Mouse (Mus musculus) CH12.LX (cell line): Measurements from ENCODE around the gene Zbtb37. TPM values are rescaled to one million over a fixed set of nuclear protein-coding genes. Genes with fewer than 3 reads are reported as not detected.

Experiments
- DNase-seq: peaks from one replicate; pipeline ENCODE4 v3.0.0-alpha.2; 2013; ENCODE audit errors: extremely low read depth
- H3K27ac ChIP-seq: 2 replicates; pipeline ENCODE4 v1.5.1; 2012; ENCODE audit warnings: low read depth, mild to moderate bottlenecking, control low read depth, moderate library complexity; ENCODE audit not compliant: insufficient read depth
- H3K27me3 ChIP-seq: replicated peaks from 2 replicates; pipeline ENCODE3; 2012; ENCODE audit warnings: inconsistent platforms
- H3K36me3 ChIP-seq, 2 experiments: replicated peaks in 1 of 2; 2 replicates each; pipeline versions ENCODE3 to v1.6.1; 2012; ENCODE audit warnings: inconsistent platforms in 1 of 2, low read length in 1 of 2, mild to moderate bottlenecking in 1 of 2, mixed read lengths in 1 of 2, moderate library complexity in 1 of 2; ENCODE audit not compliant: control insufficient read depth in 1 of 2, insufficient read depth in 1 of 2
- H3K4me1 ChIP-seq, 2 experiments: 2 replicates each; pipeline ENCODE4 v1.6.1; 2012; ENCODE audit warnings: inconsistent platforms in 1 of 2, moderate library complexity in 1 of 2; ENCODE audit not compliant: insufficient read depth in 2 of 2, control insufficient read depth in 1 of 2
- H3K4me2 ChIP-seq: 2 replicates; pipeline ENCODE4 v1.6.1; 2012; ENCODE audit warnings: low read depth, mild to moderate bottlenecking, control low read depth; ENCODE audit not compliant: poor library complexity, insufficient read depth, severe bottlenecking
- H3K4me3 ChIP-seq, 3 experiments: fragments of 150-350 bp in 1 of 3; sonication (generic) in 1 of 3; replicated peaks in 1 of 3; 2 replicates each; pipeline versions ENCODE3 to v1.5.1; 2011 to 2012; ENCODE audit warnings: low read depth in 2 of 3, low read length in 2 of 3, mild to moderate bottlenecking in 2 of 3, moderate library complexity in 2 of 3, control low read depth in 1 of 3, improper control_type of control experiment in 1 of 3, inconsistent platforms in 1 of 3, mixed read lengths in 1 of 3; ENCODE audit not compliant: poor library complexity in 1 of 3
- H3K79me2 ChIP-seq: replicated peaks from 2 replicates; pipeline ENCODE4 v1.6.1; 2012; ENCODE audit warnings: mild to moderate bottlenecking, moderate library complexity; ENCODE audit not compliant: control insufficient read depth, poor library complexity, insufficient read depth, severe bottlenecking; ENCODE audit errors: extremely low read depth
- H3K9ac ChIP-seq: 2 replicates; pipeline ENCODE4 v1.6.1; 2012; ENCODE audit warnings: low read depth, mild to moderate bottlenecking, control low read depth, moderate library complexity; ENCODE audit not compliant: insufficient read depth
- H3K9me3 ChIP-seq: replicated peaks from 2 replicates; pipeline ENCODE3; 2012; ENCODE audit warnings: low read length, inconsistent platforms, mixed read lengths
- BHLHE40 ChIP-seq: IDR thresholded peaks from 2 replicates; pipeline ENCODE4 v1.6.1; 2011; ENCODE audit warnings: mild to moderate bottlenecking, low read depth, low read length, improper control_type of control experiment
- CHD1 ChIP-seq: IDR thresholded peaks from 2 replicates; pipeline ENCODE4 v1.6.1; 2012; ENCODE audit warnings: low read depth, low read length, improper control_type of control experiment, inconsistent platforms
- CHD2 ChIP-seq: IDR thresholded peaks from 2 replicates; pipeline ENCODE4 v1.6.1; 2011; ENCODE audit warnings: low read length, improper control_type of control experiment
- ELF1 ChIP-seq: IDR thresholded peaks from 2 replicates; pipeline ENCODE4 v1.6.1; 2014; ENCODE audit warnings: low read depth, mild to moderate bottlenecking, inconsistent platforms, low read length, improper control_type of control experiment
- EP300 ChIP-seq: IDR thresholded peaks from 2 replicates; pipeline ENCODE4 v1.6.1; 2011; ENCODE audit warnings: low read length, improper control_type of control experiment
- ETS1 ChIP-seq: conservative IDR thresholded peaks from 2 replicates; pipeline ENCODE4 v1.6.1; 2012; ENCODE audit warnings: low read depth, mild to moderate bottlenecking, inconsistent platforms, low read length, improper control_type of control experiment, moderate library complexity
- GABPA ChIP-seq: IDR thresholded peaks from 2 replicates; pipeline ENCODE4 v1.6.1; 2012; ENCODE audit warnings: low read depth, low read length, improper control_type of control experiment, inconsistent platforms; ENCODE audit not compliant: insufficient replicate concordance
- HCFC1 ChIP-seq: IDR thresholded peaks from 2 replicates; pipeline ENCODE4 v1.6.1; 2012; ENCODE audit warnings: low read depth, mild to moderate bottlenecking, inconsistent platforms, low read length, improper control_type of control experiment
- IRF4 ChIP-seq: IDR thresholded peaks from 2 replicates; pipeline ENCODE4 v1.6.1; 2014; ENCODE audit warnings: low read depth, mild to moderate bottlenecking, inconsistent platforms, low read length, improper control_type of control experiment
- JUN ChIP-seq: IDR thresholded peaks from 2 replicates; pipeline ENCODE4 v1.6.1; 2011; ENCODE audit warnings: low read depth, mild to moderate bottlenecking, low read length, improper control_type of control experiment, moderate library complexity; ENCODE audit not compliant: insufficient read depth
- JUND ChIP-seq: conservative IDR thresholded peaks from 2 replicates; pipeline ENCODE4 v1.6.1; 2011; ENCODE audit warnings: low read depth, low read length, improper control_type of control experiment
- KAT2A ChIP-seq: IDR thresholded peaks from 2 replicates; pipeline ENCODE4 v1.6.1; 2012; ENCODE audit warnings: low read length, improper control_type of control experiment, inconsistent platforms; ENCODE audit not compliant: insufficient replicate concordance
- MAX ChIP-seq: IDR thresholded peaks from 2 replicates; pipeline ENCODE4 v1.6.1; 2011; ENCODE audit warnings: low read length, improper control_type of control experiment
- MAZ ChIP-seq: IDR thresholded peaks from 2 replicates; pipeline ENCODE4 v1.6.1; 2012; ENCODE audit warnings: low read depth, mild to moderate bottlenecking, inconsistent platforms, low read length, improper control_type of control experiment, moderate library complexity
- MEF2A ChIP-seq: IDR thresholded peaks from 2 replicates; pipeline ENCODE4 v1.6.1; 2014; ENCODE audit warnings: low read depth, mild to moderate bottlenecking, inconsistent platforms, low read length, improper control_type of control experiment, borderline replicate concordance
- NELFE ChIP-seq: IDR thresholded peaks from 2 replicates; pipeline ENCODE4 v1.6.1; 2011; ENCODE audit warnings: low read depth, low read length, improper control_type of control experiment
- NRF1 ChIP-seq: IDR thresholded peaks from 2 replicates; pipeline ENCODE4 v1.6.1; 2014; ENCODE audit warnings: low read depth, mild to moderate bottlenecking, inconsistent platforms, low read length, improper control_type of control experiment, moderate library complexity
- POLR2A ChIP-seq: IDR thresholded peaks from 2 replicates; pipeline ENCODE4 v1.6.1; 2011; ENCODE audit warnings: low read depth, mild to moderate bottlenecking, improper control_type of control experiment, low read length
- POLR2AphosphoS2 ChIP-seq: IDR thresholded peaks from 2 replicates; pipeline ENCODE4 v1.6.1; 2011; ENCODE audit warnings: low read depth, low read length, improper control_type of control experiment
- RAD21 ChIP-seq: IDR thresholded peaks from 2 replicates; pipeline ENCODE4 v1.6.1; 2011; ENCODE audit warnings: low read depth, mild to moderate bottlenecking, low read length, improper control_type of control experiment, moderate library complexity
- RCOR1 ChIP-seq: conservative IDR thresholded peaks from 2 replicates; pipeline ENCODE4 v1.6.1; 2012; ENCODE audit warnings: low read depth, mild to moderate bottlenecking, inconsistent platforms, low read length, improper control_type of control experiment
- SIN3A ChIP-seq: IDR thresholded peaks from 2 replicates; pipeline ENCODE4 v1.6.1; 2012; ENCODE audit warnings: low read length, improper control_type of control experiment, inconsistent platforms
- SMC3 ChIP-seq: IDR thresholded peaks from 2 replicates; pipeline ENCODE4 v1.6.1; 2011; ENCODE audit warnings: low read depth, low read length, improper control_type of control experiment
- TBP ChIP-seq: conservative IDR thresholded peaks from 2 replicates; pipeline ENCODE4 v1.6.1; 2011; ENCODE audit warnings: low read depth, low read length, improper control_type of control experiment
- UBTF ChIP-seq: IDR thresholded peaks from 2 replicates; pipeline ENCODE4 v1.6.1; 2012; ENCODE audit warnings: low read depth, mild to moderate bottlenecking, inconsistent platforms, low read length, improper control_type of control experiment, moderate library complexity
- USF1 ChIP-seq: IDR thresholded peaks from 2 replicates; pipeline ENCODE4 v1.6.1; 2014; ENCODE audit warnings: low read depth, mild to moderate bottlenecking, inconsistent platforms, low read length, improper control_type of control experiment
- USF2 ChIP-seq: conservative IDR thresholded peaks from 2 replicates; pipeline ENCODE4 v1.6.1; 2011; ENCODE audit warnings: low read depth, low read length, improper control_type of control experiment
- ZNF384 ChIP-seq: IDR thresholded peaks from 2 replicates; pipeline ENCODE4 v1.6.1; 2012; ENCODE audit warnings: low read depth, low read length, improper control_type of control experiment, inconsistent platforms
- dilution Hi-C: fragments of 300-500 bp; cut with MboI; formaldehyde crosslinking; loops from 2 replicates; pipeline ENCODE4 v1.14.3; 2020; ENCODE audit warnings: low sequenced_read_pairs; ENCODE audit not compliant: extremely low pct_unique_long_range_greater_than_20kb, extremely low pct_ligation_motif_present
- in situ Hi-C: fragments of 300-500 bp; cut with MboI; formaldehyde crosslinking; loops from 3 replicates; pipeline ENCODE4 v1.14.3; 2019; ENCODE audit warnings: low sequenced_read_pairs, low pct_ligation_motif_present, low pct_unique_long_range_greater_than_20kb, mixed read lengths
- polyA plus RNA-seq: library from polyadenylated mRNA; unstranded; fragments of >175 nt; gene quantifications from 2 replicates; pipeline ENCODE4 v1.2.1, GENCODE M21; 2012; ENCODE audit warnings: low read depth; ENCODE audit not compliant: insufficient read length
- total RNA-seq, 2 experiments: library from RNA; depleted of rRNA; stranded (reverse); fragments of 300-350 nt in 1 of 2; fragments of >200 nt in 1 of 2; gene quantifications; 2 replicates each; pipeline ENCODE4 v1.2.3; 2012 to 2014

Gene Zbtb37
- total and polyA plus RNA-seq, 3 experiments, result 4.5 to 4.8 (median 4.7) TPM

DNA sequence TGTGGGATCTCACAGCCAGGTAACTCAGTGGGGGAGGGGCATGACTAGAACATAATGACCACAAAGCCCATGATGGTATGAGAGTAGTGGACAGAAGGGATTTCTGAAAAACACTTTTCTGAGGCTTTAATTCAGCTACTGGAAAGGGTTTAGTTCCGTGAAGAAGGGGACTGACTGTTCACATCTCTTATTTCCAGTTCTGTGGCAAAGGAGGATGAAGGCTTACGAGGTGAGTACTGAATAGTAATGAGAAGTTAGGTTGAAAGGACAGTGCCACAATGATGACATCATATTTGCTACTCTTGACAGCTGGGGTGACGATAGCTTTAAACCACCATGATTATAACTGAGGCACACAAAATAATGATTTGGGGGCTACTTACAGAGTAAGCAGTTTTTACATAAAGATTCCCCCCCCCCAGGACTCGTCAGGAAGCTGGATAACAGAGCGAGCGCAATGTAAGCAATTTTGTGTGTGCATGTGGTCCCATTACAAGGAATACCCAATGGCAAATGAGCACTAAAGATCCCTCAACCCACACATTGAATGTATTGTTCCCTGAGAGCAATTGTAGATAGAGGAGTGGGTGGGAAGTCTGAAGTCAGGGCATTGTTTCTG lies 1.2 kb upstream of the Zbtb37 start:
- Histone ChIP-seq H3K36me3 (peaks cover 49 to 62% of the 10 kb centered on the region in 2 experiments), H3K4me1 (peaks cover 0 to 42% of the 10 kb centered on the region in 2 experiments; a peak in 3 of 4 replicates), H3K27me3 (no peaks in the 10 kb centered on the region), H3K4me2 (peak overlapping the region; percentile 97), H3K27ac (peak overlapping the region; percentile 86), H3K4me3 (peak overlapping the region; percentile 66 to 95 (median 78)), H3K9ac (peak overlapping the region; percentile 95), H3K9me3 (no peaks in the 10 kb centered on the region), H3K79me2 (peaks cover 25% of the 10 kb centered on the region)
- TF ChIP-seq USF1, result no peak
- TF ChIP-seq BHLHE40, result peak; percentile 6; the same call in 1 of the 2 replicates
- 0 out of 2 replicates have a peak, but pooled peaks have one; percentile 36 for TF ChIP-seq KAT2A
- TF ChIP-seq CHD2, result 0 out of 2 replicates have a peak, but pooled peaks have one; percentile 4
- TF ChIP-seq TBP, result peak; percentile 15; the same call in 1 of the 2 replicates
- TF ChIP-seq NRF1, result no peak
- 0 out of 2 replicates have a peak, but pooled peaks have one; percentile 54 for TF ChIP-seq JUND
- TF ChIP-seq SIN3A, result 0 out of 2 replicates have a peak, but pooled peaks have one; percentile 9
- TF ChIP-seq MAZ, result 0 out of 2 replicates have a peak, but pooled peaks have one; percentile 6
- in situ Hi-C loops, result no loop called here
- dilution Hi-C loops, result no loop called here
- DNase-seq, result peak; percentile 68

DNA sequence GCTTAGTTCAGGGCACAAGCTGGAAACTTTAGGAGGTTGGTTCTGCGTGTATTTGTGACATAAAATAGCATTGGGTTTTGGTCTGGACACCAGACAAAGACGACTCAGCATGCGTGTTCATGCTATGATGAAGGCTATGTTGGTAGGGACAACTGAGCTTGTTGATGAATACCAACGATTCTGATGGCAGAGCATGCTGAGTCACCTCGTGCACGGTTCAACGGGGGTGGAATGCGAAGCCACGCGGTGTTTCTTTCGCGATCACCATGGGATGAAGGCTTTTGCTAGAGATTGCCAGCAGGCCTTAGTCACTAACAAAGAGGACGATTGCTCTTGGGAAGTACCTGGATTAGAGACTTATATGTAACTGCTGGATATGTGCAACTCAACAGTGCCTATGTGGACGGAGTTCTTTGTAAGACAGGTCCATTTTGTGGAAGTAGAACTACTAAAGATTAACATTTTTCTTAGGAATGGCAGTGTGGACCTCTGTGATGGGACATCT lies 684 bp upstream of the Zbtb37 start:
- Histone ChIP-seq H3K27ac (peak overlapping the region; percentile 86), H3K27me3 (no peaks in the 10 kb centered on the region), H3K4me1 (peaks cover 0 to 44% of the 10 kb centered on the region in 2 experiments; a peak in 3 of 4 replicates), H3K4me2 (peak overlapping the region; percentile 97), H3K9ac (peak overlapping the region; percentile 95), H3K79me2 (peaks cover 25% of the 10 kb centered on the region), H3K9me3 (no peaks in the 10 kb centered on the region), H3K36me3 (peaks cover 49 to 63% of the 10 kb centered on the region in 2 experiments), H3K4me3 (peak overlapping the region; percentile 66 to 95 (median 78))
- peak; percentile 62 for DNase-seq
- dilution Hi-C loops (no loop called here), in situ Hi-C loops (no loop called here)
- TF ChIP-seq KAT2A (0 out of 2 replicates have a peak, but pooled peaks have one; percentile 5), POLR2A (peak; percentile 82), ZNF384 (no peak), UBTF (no peak), RCOR1 (0 out of 2 replicates have a peak, but pooled peaks have one; percentile 32), POLR2AphosphoS2 (peak; percentile 46), JUN (no peak), MAX (peak; percentile 84; the same call in 1 of the 2 replicates), GABPA (no peak), IRF4 (no peak), NRF1 (no peak; the same call in 1 of the 2 replicates), USF2 (no peak; the same call in 1 of the 2 replicates), ELF1 (no peak), RAD21 (no peak), HCFC1 (peak; percentile 10; the same call in 1 of the 2 replicates), EP300 (no peak), SIN3A (0 out of 2 replicates have a peak, but pooled peaks have one; percentile 6), CHD1 (peak; percentile 96), USF1 (no peak), SMC3 (no peak), JUND (no peak; the same call in 1 of the 2 replicates), BHLHE40 (no peak; the same call in 1 of the 2 replicates), MEF2A (no peak), ETS1 (peak; percentile 4; the same call in 1 of the 2 replicates), NELFE (no peak)
